Mouse (Mus musculus): ENCODE results near the gene Agbl3.

- TF ChIP-seq GATA1 (IDR thresholded peaks at IDR 0.05; ENCODE audit: low read length) (no peak), TAL1 (IDR thresholded peaks at IDR 0.05; ENCODE audit: low read length) (no peak)
Measured at GRCm38 (mm10) chr6:34879911-34880475, 99.8 kb downstream of the Agbl3 start.
